Mouse (Mus musculus) stomach, embryonic 15.5 days (tissue): ENCODE measurements around the gene Lamtor5. TPM values are rescaled to one million over a fixed set of nuclear protein-coding genes. Genes with fewer than 3 reads are reported as not detected.

Experiments
- ATAC-seq: fragments of 200-750 bp; cut with Nextera tagmentation; 2 replicates; pipeline ENCODE4 v1.8.0; 2017; ENCODE audit warnings: low read depth, moderate number of reproducible peaks, moderate TSS enrichment; ENCODE audit not compliant: insufficient read depth, low FRiP score
- H3K27ac ChIP-seq: fragments of 300-500 bp; sonication (generic); 2 replicates; pipeline ENCODE4 v1.5.1; 2015; ENCODE audit warnings: mild to moderate bottlenecking, inconsistent platforms
- H3K27me3 ChIP-seq: fragments of 300-500 bp; sonication (generic); replicated peaks from 2 replicates; pipeline ENCODE4 v1.6.1; 2015; ENCODE audit warnings: inconsistent platforms
- H3K36me3 ChIP-seq: fragments of 300-500 bp; sonication (generic); 2 replicates; pipeline ENCODE4 v1.6.1; 2015; ENCODE audit warnings: inconsistent platforms
- H3K4me1 ChIP-seq: fragments of 300-500 bp; sonication (generic); 2 replicates; pipeline ENCODE4 v1.6.1; 2015; ENCODE audit warnings: inconsistent platforms
- H3K4me2 ChIP-seq: fragments of 300-500 bp; sonication (generic); 2 replicates; pipeline ENCODE4 v1.6.1; 2015; ENCODE audit warnings: mild to moderate bottlenecking, inconsistent platforms
- H3K4me3 ChIP-seq: fragments of 300-500 bp; sonication (generic); replicated peaks from 2 replicates; pipeline ENCODE4 v1.5.1; 2015; ENCODE audit warnings: inconsistent platforms
- H3K9ac ChIP-seq: fragments of 300-500 bp; sonication (generic); 2 replicates; pipeline ENCODE4 v1.6.1; 2015; ENCODE audit warnings: inconsistent platforms
- H3K9me3 ChIP-seq: fragments of 300-500 bp; sonication (generic); 2 replicates; pipeline ENCODE4 v1.6.1; 2016; ENCODE audit warnings: inconsistent platforms
- WGBS: fragments of 180-500 bp; shearing (Covaris S2); methylation state at CpG from one replicate; pipeline ENCODE4 v1.1.7; 2015; 5-methylcytosine and 5-hydroxymethylcytosine counted together
- polyA plus RNA-seq: library from polyadenylated mRNA; unstranded; fragments of >200 nt; fragmentation: Nextera tagmentation; extraction: Ambion mirVana; gene quantifications from 2 replicates; pipeline ENCODE4 v1.2.1, GENCODE M21; 2015

Gene Lamtor5
- polyA plus RNA-seq, 1 experiment from 2014 or later, result 192 TPM

- H3K4me1 ChIP-seq, result peaks cover 30% of the 10 kb centered on the region
- H3K4me2 ChIP-seq, result no peak overlapping the region
- WGBS, result 96% methylated on average over 1 of the region's 1 CpGs
- H3K9me3 ChIP-seq, result no peaks in the 10 kb centered on the region
- no peak for ATAC-seq
- H3K27ac ChIP-seq, result no peak overlapping the region
- H3K9ac ChIP-seq, result no peak overlapping the region
- no peaks in the 10 kb centered on the region for H3K27me3 ChIP-seq
- no peak overlapping the region for H3K4me3 ChIP-seq
- peaks cover 21% of the 10 kb centered on the region; the same call in 1 of the 2 replicates for H3K36me3 ChIP-seq
Observed at GRCm38 (mm10) chr3:107326442-107326841, 47.8 kb downstream of the Lamtor5 start.

GRCm38 (mm10) chr3:107330503-107331424 lies 52.1 kb downstream of the Lamtor5 start:
- ATAC-seq, result no peak
- Histone ChIP-seq H3K4me1 (peaks cover 22% of the 10 kb centered on the region), H3K36me3 (peaks cover 11% of the 10 kb centered on the region; the same call in 1 of the 2 replicates), H3K27me3 (no peaks in the 10 kb centered on the region), H3K9ac (no peak overlapping the region), H3K27ac (no peak overlapping the region), H3K4me2 (peak overlapping the region; percentile 91), H3K4me3 (peak overlapping the region; percentile 99), H3K9me3 (no peaks in the 10 kb centered on the region)
- WGBS, result 50% methylated on average over 28 of the region's 28 CpGs

GRCm38 (mm10) chr3:107331746-107332126 lies 53.1 kb downstream of the Lamtor5 start:
- Histone ChIP-seq H3K4me3 (peak overlapping the region; percentile 99), H3K36me3 (0 out of 2 replicates have a peak, but pooled peaks cover 8% of the 10 kb centered on the region), H3K27me3 (no peaks in the 10 kb centered on the region), H3K9me3 (no peaks in the 10 kb centered on the region), H3K9ac (peak overlapping the region; percentile 91), H3K4me2 (peak overlapping the region; percentile 91), H3K4me1 (peaks cover 19% of the 10 kb centered on the region), H3K27ac (peak overlapping the region; percentile 93; the same call in 1 of the 2 replicates)
- no peak for ATAC-seq
- 16% methylated on average over 17 of the region's 17 CpGs for WGBS

GRCm38 (mm10) chr3:107332127-107332959 lies 53.7 kb downstream of the Lamtor5 start:
- Histone ChIP-seq H3K4me3 (peak overlapping the region; percentile 99), H3K4me1 (peaks cover 19% of the 10 kb centered on the region), H3K9ac (peak overlapping the region; percentile 91), H3K27ac (peak overlapping the region; percentile 93), H3K27me3 (no peaks in the 10 kb centered on the region), H3K4me2 (peak overlapping the region; percentile 91), H3K9me3 (no peaks in the 10 kb centered on the region), H3K36me3 (0 out of 2 replicates have a peak, but pooled peaks cover 8% of the 10 kb centered on the region)
- under 1% methylated on average over 75 of the region's 75 CpGs for WGBS
- ATAC-seq, result no peak

GRCm38 (mm10) chr3:107332960-107333380 lies 54.3 kb downstream of the Lamtor5 start:
- WGBS, result 1% methylated on average over 37 of the region's 37 CpGs
- peaks cover 19% of the 10 kb centered on the region for H3K4me1 ChIP-seq
- H3K27me3 ChIP-seq, result no peaks in the 10 kb centered on the region
- ATAC-seq, result peak; percentile 95
- H3K36me3 ChIP-seq, result 0 out of 2 replicates have a peak, but pooled peaks cover 8% of the 10 kb centered on the region
- H3K4me3 ChIP-seq, result peak overlapping the region; percentile 99
- no peaks in the 10 kb centered on the region for H3K9me3 ChIP-seq
- H3K27ac ChIP-seq, result peak overlapping the region; percentile 98
- H3K4me2 ChIP-seq, result peak overlapping the region; percentile 75
- peak overlapping the region; percentile 91 for H3K9ac ChIP-seq

Other genes with a start within 250 kb of the Lamtor5 start
- 1.1 and 1.2 TPM in 2 replicates for gene Kcna3, start 242.7 kb upstream of the Lamtor5 start, polyA plus RNA-seq
- 0.09 and 0.14 TPM in 2 replicates for gene Kcna2, start 177.7 kb upstream of the Lamtor5 start, polyA plus RNA-seq
- gene Kcna10, start 95.8 kb upstream of the Lamtor5 start, polyA plus RNA-seq, result not detected in 2 replicates
- 3,013 and 3,281 TPM in 2 replicates for gene Cym, start 57.1 kb upstream of the Lamtor5 start, polyA plus RNA-seq
- gene A630076J17Rik, start 48.2 kb upstream of the Lamtor5 start, polyA plus RNA-seq, result 0.64 and 2.1 TPM in 2 replicates
- 0.13 and 0.14 TPM in 2 replicates for gene Prok1, start 39.2 kb upstream of the Lamtor5 start, polyA plus RNA-seq
- 2.6 and 2.9 TPM in 2 replicates for gene Slc16a4, start 12.4 kb downstream of the Lamtor5 start, polyA plus RNA-seq
- gene Rbm15, start 54.8 kb downstream of the Lamtor5 start, polyA plus RNA-seq, result 13.9 and 14.6 TPM in 2 replicates
- 0.10 TPM in 1 of 2 replicates, not detected in the other for gene Kcnc4, start 180.7 kb downstream of the Lamtor5 start, polyA plus RNA-seq
- gene Slc6a17, start 239.2 kb downstream of the Lamtor5 start, polyA plus RNA-seq, result 2.8 and 4.0 TPM in 2 replicates